Mouse (Mus musculus): ENCODE results near the gene Prmt9.

The Prmt9 gene

DNA sequence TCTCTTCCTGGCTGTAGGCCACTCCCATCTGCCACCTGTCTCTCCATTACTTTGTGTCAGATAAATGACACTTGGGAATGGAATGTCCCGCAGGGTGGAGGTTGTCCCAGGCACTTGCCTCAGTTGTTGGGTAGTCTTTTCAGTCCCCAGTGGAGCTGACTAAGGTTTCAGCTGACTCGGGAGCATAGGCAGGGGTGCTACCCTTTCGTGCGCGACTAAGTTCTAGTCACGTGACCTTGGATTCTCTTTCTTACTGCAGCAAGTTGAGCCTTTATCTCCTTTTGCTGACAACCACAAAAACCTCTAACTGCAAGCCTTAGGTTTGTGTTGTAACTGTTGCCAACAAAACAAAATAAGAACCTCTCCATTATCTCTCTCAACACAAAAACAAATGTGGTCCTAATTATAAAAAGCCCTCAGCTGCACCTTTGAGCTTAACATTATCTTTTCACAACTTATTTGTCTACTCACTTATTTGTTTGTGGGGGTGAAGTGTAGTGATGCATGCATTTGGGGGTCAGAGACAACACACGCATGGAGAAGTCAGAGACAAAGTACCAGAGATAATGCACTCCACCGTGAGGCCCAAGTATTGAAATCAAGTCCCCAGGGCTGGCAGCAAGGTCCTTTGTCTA lies 14.7 kb upstream of the Prmt9 start:
- no peak for DNase-seq

DNA sequence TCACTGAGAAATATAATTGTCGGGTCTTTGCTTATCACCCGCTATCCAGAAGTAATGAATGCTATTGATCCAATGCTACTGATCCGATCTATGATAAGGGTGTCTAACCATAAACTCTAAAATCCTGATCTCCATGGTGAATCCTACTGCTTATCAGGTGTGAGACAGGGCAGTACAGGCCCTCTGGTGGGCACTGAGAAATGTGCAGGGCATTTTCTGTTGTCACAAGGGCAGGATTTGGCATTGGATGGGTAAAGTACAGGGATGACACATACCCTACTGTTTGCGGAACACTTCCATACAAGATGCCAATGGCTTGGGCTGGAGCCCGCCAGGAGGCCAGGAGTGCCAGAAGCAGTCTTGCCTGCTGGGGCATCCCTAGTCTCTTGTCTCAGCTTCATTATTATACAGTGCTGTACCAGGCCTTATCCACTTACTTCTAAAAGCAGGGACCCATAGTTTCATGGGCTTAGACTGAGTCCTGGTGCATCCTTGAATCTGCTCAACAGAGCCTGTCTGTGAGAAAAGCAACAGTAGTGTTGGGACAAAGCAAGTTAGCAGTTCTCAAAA lies 14.1 kb upstream of the Prmt9 start:
- DNase-seq, result peak; percentile 71

GRCm38 (mm10) chr8:77536821-77537220 lies 12.4 kb upstream of the Prmt9 start:
- DNase-seq, result no peak

DNA sequence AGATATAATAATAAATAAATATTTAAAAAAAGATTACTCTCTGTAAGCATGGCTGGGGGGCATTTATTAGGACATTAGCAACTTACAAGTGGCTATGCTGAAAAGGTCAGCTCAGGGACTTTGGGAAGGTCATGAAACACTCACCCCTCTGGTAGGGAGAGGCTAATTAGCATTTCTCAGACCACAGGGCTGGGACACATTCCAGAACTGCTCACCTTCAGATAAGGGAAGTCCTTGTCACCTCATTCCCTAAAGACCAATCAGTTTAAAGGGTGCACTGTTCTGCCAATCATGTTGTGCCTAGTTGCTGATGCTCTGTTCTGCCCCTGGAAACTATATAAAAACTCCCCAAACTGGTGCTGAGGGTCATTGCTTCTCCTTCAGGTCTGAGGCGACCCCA lies 10.9 kb upstream of the Prmt9 start:
- DNase-seq, result no peak

GRCm38 (mm10) chr8:77543152-77543777 lies 5.9 kb upstream of the Prmt9 start:
- no peak for DNase-seq

DNA sequence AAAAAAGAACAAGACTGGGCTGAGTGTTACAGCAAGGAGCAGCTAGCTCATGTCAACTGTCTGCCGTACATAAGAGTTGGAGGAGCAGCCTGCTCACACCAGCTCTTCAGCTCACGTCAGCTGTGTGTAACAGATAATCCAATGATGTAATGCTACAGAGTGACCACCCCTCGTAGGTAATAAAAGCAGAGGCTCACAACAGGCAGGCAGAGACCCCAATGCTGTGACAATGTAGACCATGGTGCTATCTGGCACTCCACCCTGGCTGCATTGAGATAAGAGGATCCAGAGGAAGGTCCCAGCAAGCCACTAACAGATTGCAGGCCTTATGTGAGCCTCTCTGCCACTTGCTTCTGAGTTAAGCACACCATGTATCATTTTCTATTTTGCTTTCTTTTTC lies 4.8 kb upstream of the Prmt9 start:
- DNase-seq, result no peak

GRCm38 (mm10) chr8:77545616-77546015 lies 3.6 kb upstream of the Prmt9 start:
- DNase-seq, result no peak

DNA sequence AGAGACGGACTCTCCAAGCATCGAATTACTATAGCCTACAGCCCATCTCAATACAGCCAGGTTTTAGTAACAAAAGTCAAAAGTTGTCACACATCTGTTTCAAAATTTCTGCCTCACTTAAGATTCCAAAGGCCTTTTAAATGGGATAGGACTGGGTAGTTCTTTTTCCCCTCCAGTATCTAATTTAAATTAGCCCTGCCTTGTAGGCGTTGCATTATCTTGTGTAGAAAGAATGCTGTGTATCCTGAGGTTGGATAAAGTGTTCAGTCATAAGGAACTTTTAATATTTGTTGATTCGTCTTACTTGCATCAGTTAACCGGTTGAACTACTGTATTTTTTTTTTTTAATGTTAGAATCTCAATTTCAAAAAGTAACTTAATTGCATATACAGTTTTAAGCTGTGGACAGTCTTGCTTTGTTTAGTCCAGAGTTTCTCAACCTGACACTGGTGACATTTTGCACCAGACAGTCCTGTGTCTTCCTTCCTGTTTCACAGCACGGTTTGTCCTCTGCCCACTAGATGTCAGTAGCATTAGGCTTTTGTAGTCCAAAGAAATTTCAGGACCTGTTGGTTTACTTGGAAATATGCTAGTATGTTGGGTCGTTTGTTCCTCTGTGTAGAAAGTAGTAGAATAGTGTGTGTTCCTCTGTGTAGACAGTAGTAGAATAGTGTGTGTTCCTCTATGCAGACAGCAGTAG lies 834 bp downstream of the Prmt9 start:
- peak; percentile 75 for DNase-seq

- DNase-seq, result no peak
Measured at GRCm38 (mm10) chr8:77552491-77552890, 3.3 kb downstream of the Prmt9 start.

GRCm38 (mm10) chr8:77561441-77561840 lies 12.2 kb downstream of the Prmt9 start:
- no peak for DNase-seq

GRCm38 (mm10) chr8:77574229-77574628 lies 25.0 kb downstream of the Prmt9 start:
- no peak for DNase-seq

DNA sequence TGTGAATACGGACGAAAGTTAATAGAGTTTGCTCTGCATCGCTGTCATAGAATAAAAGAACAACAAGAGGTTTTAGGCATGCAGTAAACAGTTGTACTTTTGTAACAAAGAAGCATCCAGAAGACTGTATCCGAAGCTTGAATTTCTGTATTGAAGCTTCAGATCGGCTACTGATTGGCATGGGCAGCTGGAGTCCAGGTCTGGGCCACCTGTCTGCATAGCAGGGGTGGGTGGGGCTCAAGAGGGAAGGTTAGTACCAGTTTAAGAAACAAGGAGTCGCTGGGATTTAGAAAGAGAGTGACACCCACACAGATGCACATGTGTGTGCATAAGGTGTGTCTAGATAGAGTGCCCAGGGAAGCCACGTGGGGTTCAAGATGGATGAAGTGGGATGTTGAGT lies 28.5 kb downstream of the Prmt9 start:
- no peak for DNase-seq

DNA sequence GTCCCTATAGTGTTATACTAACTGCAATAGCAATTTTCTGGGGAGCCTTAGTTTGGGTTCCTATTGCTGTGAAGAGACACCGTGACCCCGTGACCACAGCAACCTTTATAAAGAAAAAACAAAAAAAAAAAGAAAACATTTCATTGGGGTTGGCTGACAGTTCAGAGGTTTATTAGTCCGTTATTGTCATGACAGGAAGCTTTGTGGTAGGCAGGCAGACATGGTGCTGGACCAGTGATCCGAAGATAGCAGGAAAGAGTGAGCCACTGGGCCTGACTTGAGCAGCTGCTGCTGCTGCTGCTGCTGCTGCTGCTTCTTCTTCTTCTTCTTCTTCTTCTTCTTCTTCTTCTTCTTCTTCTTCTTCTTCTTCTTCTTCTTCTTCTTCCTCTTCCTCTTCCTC lies 35.0 kb downstream of the Prmt9 start:
- DNase-seq, result no peak

DNA sequence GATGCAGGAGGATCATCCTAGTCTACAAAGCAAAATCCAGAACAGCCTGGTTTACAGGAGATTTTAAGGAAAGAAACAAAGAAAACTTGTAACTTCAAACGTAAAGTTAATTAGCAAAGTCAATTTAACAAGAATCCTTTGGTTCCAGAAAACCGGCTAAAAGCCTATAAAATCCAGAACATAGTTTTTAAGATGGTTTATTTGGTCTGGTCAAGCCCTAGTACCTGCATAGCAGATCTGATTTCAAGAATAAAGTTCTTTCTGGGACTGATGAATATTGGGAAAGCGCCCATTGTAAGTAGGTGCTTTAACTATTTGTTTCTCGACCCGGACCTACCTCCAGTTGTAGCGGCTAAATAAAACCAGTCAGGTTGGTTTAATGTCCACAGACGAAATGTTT lies 60.4 kb downstream of the Prmt9 start:
- DNase-seq, result no peak

GRCm38 (mm10) chr8:77610374-77610969 lies 61.3 kb downstream of the Prmt9 start, which contains the start of gene Tmem184c:
Gene Tmem184c (minus strand): TSS chr8:77610698.
- peak; percentile 98 for DNase-seq

DNA sequence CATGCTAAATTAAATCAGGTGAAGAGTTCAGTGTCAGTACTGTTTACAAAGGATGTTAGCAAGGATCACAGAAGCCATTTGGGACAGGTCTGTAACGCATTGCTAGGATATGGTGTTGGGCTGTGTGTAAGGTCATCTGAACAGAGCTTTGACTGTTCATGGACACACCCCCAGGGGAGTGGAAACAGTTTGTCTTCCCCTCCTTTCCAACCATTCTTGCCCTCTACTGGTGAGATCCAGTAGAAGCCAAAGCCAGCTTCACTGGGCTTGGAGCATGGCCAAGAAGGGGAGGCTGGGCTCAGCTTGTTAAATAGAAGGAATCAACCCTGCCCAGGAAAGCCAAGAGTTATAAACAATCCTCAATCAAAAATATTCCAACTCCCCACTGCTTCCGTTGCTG lies 68.7 kb downstream of the Prmt9 start:
- DNase-seq, result peak; percentile 69

GRCm38 (mm10) chr8:77623677-77624209 lies 74.5 kb downstream of the Prmt9 start:
- no peak for DNase-seq

- DNase-seq, result peak; percentile 87
Measured at GRCm38 (mm10) chr8:77629858-77630537, 80.8 kb downstream of the Prmt9 start.

GRCm38 (mm10) chr8:77630691-77631090 lies 81.5 kb downstream of the Prmt9 start:
- DNase-seq, result peak; percentile 13
